Mouse (Mus musculus): ENCODE measurements at regions not wholly inside any gene's neighbourhood (a gene's known extent, or its start where the extent isn't known, plus 50 kb on each side); places are given as distances from the start of the nearest gene placed in this dataset.

DNA sequence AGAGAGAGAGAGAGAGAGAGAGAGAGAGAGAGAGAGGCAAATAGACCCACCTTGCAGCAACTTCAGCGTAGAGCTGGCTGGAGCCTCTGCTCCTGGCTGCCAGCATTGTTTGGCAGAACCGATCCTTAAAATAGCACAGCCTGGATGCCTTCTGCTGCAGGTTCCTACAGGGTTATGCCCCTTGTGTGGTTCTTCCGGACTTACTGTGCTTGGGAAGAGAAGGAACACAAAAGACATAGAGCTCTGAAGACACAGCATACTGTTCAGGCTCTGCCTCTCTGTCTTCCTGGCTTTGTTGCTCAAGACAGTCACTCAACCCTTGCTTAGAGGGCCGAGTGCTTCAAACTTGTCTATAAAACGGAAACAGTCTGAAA, 86.2 kb upstream of the Slc25a26 start:
- DNase-seq (ENCODE audit: low spot score in 2 of 2), result no peak

DNA sequence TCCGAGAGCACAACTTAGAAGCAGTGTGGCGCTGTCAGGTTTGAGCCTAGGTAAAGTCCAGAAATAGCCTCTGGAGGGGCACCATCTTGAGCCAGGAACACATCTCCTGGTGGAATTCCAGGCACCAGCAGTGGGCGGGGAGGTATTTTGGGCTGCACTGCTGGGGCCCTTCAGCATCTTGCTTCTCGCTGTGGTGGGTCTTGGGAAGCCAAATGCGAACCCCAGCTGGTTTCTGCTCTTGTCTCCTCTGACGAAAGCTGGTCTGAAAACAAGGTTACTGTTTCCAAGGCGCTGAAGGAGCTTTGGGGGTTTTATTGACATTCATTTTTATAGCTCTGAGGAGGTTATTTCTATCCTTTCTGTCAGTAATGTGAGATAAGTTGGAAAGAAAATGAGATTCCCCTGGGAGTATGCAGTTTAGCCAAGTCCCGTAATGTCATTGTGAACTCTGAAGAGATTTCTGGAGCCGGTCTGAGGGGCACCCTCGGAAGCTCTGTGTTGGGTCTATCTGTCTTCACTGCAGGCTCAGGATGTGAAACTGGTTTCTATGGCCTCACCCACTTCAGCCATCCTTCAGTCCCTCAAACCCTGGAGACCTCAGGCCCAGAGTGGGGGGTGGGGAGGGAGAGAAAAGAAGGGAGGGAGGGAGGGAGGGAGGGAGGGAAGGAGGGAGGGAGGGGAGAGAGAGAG, 86.7 kb upstream of the Slc25a26 start:
- DNase-seq (ENCODE audit: low spot score in 2 of 2), result peak; percentile 31 to 34

DNA sequence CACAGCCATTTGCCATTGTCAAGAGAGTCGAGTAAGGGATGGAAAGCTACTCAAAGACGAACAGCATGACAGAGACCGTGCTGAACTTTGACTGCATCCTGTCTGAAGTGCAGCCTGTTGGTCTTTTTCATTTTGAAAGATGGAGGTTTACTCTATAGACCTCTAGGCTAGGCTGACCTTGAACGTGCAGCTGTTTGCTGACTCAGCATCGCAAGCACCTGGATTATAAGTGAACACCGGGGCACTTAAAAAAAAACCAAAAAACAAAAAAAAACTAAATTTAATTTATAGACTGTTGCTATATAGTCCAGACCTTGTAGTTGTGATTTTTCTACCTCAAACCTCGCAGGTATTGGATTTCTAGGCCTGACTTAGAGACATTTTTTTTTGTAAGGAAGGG, 87.8 kb upstream of the Slc25a26 start:
- no peak for DNase-seq (ENCODE audit: low spot score in 2 of 2)

DNA sequence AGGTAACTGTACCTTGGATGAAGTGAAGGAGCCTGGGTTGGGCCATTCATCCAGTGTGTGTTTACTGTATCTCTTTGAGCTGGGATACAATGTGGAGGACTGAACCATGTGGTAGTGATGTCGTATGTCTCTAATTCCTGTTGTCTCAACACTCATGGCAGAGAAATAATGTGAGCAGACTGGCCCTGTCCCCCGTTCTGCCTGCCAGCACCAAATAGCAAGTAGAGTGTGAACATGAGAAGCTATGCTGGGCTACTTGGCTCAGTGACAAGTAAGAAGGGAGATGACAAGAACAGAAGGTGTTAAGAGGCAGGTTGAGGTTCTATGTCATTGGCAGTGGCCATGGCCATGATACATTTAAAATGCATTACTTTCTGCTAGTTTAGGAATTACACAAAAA, 89.7 kb upstream of the Slc25a26 start:
- DNase-seq (ENCODE audit: low spot score in 2 of 2), result no peak

DNA sequence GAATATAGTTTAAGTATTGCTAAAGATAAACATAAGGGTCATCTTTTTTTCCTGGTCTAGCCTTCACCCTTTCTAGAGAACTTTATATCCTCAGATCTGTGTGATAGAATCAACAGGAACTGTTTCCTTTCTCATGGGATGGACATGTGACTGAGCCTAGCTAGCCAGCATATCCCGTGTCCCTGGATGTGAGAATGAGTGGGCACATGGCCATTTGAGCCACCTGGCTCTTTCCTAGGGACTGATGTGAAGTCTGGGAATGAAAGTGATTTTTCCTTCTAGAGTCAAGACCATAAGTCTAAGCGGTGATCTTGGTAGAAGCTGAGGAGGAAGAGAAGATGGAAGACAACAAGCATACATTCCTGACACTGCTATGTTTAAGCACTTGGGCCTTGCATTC, 91.1 kb upstream of the Slc25a26 start:
- DNase-seq (ENCODE audit: low spot score in 2 of 2), result no peak

DNA sequence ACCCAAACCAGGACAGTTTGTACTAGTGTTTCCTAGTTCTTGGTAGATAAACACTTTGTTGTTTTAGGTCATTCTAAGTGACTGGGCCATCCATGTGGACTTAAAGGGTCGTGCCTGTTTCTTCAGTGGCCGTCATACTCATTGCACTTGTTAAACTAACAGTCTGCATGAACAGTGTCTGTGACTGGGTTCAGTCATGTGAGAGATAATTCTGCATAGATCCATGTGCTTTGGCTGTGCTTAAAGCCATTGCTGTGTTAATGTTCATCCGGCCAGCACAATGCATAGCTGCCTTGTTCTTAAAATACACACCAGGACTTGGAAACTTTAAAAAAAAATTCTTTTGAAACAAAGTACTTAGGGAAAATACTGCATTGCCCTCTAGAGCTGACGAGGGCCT, 92.4 kb upstream of the Slc25a26 start:
- DNase-seq (ENCODE audit: low spot score in 2 of 2), result no peak

DNA sequence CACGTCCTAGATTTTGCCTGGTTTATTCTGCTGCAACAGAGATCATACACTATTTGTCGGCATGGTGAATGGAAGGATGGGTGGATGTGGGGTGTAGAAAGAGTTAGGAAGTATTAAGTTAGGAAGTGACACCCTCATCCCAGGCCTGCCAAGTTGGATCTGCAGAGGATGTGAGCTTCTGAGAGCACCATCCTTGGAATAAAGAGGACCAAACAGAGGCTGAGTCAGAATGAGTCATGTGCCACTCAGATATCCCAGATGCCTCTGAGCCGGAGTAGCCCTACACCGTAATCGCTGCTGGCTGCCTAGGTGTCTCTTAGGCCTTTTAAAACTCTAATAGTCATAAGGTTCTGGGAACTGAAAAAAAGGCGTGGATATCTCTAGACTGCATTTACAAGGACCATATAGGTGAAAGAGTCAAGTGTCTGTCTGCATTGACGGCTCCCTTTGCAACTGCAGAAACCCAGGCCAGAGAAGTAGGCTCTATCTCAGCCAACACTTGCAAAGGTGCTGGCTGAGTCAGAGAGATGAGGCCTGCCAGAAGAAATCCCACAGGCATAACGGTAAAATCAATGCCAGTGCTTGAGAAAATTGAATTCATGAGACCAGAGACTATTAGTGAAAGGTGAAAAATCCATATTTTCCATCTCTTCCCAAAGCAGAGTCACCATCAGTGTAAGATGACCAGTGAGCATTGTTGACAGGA, 94.6 kb upstream of the Slc25a26 start:
- peak; percentile 41 to 60 for DNase-seq (ENCODE audit: low spot score in 2 of 2)

DNA sequence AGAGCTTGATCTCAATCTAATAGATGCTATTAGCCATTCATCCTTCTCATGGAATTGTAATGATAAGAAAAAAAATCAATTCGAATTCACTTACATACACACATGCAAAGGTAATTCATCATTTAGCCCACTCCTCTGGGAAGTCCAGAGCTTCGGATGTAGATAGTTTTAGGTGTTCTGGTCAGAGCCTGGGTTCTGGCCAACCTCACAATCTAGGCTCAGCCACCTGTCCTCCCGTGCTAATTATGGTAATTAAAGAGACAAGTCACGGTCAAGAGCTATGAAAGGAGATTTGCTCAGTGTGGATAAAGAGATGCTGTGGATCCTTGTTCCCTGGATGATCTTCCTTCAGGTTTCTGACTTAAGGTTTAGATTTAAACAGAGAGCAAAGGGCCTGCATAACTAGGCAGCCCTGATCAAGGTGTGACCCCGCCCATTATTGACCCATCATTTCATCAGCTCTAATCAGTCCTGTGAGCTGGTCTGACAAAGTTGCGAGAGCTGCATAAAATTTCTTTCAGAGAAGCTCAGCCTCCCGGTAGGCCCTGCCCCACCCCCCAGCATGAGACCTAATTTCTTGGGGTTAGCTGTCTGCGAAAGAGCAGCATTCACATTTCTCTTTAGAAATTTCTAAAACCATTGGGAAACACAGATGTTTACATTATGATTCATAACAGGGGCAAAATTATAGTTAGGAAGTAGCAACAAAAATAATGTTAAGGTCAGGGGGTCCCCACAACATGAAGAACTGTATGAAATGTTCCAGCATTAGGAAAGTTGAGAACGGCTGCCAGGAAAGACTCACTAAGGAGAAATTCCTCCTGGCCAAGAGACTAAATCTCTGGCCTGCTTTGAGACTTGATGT, 98.3 kb upstream of the Slc25a26 start:
- DNase-seq (ENCODE audit: low spot score in 2 of 2), result no peak

DNA sequence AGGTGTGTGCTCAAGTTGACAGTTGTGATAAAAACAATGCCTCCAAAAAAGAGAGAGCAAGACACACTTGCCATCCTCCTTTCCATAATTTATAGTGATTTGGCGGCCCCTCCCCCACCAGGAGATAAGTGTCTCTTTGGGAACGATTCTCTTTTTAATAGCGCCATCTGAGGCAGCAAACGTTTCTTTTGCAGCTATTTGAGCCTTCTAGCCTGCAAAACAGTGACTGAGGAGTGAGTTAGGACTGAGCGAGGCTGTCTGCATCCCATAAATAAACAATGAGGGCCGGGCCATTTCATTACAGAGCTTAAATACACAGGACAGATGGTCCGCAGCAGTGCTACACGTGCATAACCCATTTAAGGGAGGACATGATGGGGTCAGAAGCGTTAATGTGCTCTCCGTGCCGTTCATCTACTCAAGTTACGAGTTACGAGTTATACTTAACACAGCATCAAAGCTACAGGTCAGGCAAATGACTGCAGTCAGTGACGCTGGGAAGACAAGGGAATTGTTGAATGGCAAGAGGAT, 99.0 kb upstream of the Slc25a26 start:
- peak; percentile 56 to 57 for DNase-seq (ENCODE audit: low spot score in 2 of 2)

DNA sequence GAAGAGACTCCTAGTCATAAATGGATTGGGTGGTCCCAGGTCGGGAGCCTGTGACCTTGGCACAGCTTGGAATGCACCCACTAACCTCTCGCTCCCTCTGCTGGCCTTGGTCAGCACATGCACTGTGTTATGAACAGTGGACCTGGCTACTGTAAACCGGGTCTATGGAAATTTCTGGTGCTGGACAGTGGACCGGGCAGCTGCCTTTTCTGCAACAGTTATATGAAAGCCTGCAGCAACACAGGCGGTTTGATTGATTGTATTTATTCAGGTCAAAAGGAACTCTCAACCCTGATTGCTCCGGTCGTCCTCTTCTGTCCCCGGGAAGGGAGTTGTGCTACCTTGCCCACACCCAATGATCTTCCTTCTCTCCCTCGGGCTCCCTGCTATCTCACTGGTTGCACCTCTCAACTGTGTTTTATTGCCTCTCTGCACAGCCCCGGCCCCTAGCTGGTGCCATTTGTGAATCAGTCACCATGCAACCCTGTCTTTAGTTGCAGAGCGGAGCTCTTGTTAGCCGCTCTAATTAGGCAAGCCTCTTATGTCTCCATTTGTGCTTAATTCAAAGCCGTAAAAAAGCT, 99.6 kb upstream of the Slc25a26 start:
- peak in 1 of 2 experiments; percentile 29 for DNase-seq (ENCODE audit: low spot score in 2 of 2)

DNA sequence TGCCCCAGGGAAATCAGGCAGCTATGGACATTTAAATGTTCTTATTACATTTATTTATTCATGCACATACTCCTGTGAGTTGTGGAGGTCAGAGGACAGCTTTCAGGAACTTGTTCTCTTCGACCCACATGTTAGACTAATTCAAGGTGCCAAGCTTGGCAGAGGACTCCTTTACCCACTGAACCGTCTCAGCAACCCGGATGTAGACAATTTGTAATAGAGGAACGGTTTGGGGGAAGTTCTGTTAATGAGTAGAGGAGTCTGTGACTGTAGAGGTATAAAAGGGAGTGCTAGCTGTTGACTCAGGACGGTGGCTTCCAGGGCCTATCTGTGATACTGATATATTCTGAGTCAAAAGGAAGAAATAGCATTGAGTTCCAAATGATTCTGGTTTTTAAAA, 107.4 kb upstream of the Magi1 start:
- DNase-seq (ENCODE audit: low spot score in 2 of 2), result no peak

DNA sequence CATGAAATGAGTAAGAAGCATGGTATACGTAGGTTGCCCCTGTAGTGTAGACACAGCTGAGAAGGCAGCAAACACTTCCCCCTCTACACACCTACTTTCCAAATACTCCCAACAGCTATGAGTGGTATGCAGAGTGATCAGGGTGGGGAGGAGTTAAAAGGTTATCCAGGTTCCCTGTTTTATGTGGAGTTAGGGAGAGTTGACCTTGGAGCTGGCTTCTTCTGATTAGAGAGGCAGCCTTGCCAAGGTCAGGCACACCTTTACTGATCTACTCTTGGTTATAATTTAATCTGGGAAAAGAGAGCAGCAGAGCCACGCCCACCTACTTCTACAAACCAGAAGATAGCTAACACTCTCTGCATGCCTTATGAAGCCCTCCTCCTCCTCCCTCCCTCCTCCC, 106.7 kb upstream of the Magi1 start:
- DNase-seq (ENCODE audit: low spot score in 2 of 2), result no peak

DNA sequence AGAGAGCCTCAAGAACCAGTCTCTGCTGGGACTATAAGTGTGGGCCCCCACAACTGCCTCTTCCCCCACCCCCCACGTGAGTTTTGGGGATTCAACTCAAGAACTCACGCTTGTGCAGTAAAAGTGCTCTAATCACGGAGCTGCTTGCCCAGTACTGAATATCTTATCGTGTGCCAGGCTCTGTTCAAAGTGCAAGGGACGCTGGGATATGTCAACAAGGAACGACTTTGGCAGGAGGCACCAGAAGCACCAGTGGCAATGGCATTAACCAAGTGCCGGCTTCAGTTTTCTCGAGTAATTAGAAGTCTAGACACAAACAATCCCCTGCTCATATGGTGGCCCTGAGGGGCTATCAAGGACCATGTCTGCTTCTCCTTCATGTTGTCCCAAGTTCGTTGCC, 106.0 kb upstream of the Magi1 start:
- no peak for DNase-seq (ENCODE audit: low spot score in 2 of 2)

DNA sequence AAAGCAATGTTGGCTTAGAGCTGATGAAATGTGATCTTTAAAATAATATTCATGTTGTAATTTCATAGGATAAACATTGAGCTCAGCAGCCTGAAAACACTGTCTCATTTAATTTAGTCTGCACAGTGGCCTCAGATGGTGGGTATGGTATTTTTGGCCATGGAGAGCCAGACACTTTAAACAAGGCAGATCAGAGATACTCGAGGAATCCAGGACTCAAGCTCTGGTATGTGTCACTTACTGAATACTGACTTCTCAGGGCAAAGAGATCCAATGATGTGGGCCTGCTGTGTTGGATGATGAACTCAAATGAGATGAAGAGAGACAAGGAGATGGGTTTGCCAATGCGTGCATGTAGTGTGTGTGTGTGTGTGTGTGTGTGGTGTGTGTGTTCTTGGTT, 103.9 kb upstream of the Magi1 start:
- no peak for DNase-seq (ENCODE audit: low spot score in 2 of 2)

DNA sequence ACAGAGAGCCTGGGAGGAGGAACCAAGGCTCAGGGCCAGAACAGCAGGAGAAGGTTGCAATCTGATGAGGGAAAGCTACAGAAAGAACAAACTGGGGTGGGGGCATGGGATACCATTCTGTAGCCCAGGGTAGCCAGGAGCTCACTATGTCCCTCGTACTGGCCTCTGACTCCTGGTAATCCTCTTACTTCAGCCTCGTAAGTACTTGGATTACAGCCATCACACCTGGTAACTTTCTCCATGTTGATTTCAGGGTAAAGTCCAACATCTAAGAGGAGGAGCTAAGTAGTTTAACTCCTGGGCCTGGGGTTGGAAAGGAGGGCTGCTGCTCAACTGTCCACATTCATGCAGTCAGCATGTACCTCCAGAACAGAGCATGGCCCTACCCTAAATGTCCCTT, 101.8 kb upstream of the Magi1 start:
- no peak for DNase-seq (ENCODE audit: low spot score in 2 of 2)

DNA sequence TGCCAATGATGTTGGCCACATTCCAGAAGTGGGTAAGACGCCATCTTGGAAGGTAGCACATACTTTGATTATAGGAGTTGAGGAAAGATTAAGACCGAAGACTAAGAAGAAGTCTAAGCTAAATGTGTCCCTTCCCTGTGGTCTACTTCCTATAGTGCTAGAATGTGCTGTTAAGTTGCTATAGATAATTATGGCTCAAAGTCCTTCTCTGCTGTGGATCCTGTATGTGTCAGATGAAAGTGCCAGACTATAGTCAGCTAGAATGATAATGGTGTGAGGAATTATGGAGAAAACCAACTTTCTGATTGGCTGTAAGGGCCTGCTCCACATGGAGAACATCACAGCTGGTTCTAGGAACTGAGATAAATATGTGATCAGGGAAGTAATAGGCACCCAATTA, 86.3 kb upstream of the Magi1 start:
- no peak for DNase-seq (ENCODE audit: low spot score in 2 of 2)

DNA sequence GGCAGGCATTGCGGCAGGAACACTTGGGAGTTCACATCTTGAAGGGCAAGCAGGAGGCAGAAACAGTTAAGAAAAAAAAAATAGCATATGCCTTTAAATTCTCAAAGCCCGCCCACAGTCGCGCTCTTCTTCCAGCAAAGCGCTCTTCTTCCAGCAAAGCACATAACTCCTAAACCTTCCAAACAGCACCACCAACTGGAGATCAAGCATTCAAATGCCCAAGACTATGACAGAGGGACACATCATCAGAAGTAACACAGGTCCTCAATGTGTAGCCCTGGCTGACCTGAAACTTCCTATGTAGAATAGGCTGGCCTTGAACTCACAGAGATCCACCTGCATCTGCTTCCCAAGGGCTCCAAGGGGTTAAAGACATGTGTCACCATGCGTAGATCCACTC, 80.2 kb upstream of the Magi1 start:
- DNase-seq (ENCODE audit: low spot score in 2 of 2), result peak; percentile 2 to 12

DNA sequence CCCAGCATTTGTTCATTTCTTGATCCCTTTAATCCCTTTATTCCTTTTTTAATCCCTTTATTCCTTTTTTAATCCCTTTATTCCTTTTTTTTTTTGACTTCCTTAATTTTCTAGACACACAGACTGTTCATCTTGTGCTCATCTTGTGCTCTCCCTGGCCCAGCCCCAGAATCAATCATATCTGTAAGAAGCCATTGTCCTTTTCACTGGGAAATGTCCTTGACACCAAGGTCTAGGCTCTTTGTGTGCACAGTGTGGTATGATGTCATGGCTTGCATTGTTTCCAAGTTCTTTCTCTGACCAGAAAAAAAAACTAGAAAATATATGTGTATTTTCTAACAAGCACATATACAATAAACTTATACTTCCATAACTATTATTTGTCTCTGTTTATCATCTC, 78.9 kb upstream of the Magi1 start:
- DNase-seq (ENCODE audit: low spot score in 2 of 2), result no peak

DNA sequence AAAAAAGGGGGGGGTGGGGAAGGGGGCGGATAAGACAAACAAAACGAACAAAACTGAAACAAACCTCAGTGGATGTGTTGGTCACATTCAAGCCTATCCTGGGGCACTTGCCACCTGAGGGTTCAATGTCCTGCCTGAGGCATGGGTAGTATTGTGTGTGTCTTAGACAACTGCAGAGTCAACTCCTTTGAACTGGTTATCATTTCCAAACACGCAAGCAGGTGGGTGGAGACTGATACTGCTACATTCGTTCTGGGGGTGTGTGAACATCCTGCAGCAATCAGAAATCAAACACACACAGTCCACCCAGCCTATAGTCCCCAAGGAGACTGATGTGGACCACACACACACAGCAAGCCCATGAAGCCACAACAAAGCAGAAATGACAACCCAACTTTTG, 73.9 kb upstream of the Magi1 start:
- no peak for DNase-seq (ENCODE audit: low spot score in 2 of 2)

DNA sequence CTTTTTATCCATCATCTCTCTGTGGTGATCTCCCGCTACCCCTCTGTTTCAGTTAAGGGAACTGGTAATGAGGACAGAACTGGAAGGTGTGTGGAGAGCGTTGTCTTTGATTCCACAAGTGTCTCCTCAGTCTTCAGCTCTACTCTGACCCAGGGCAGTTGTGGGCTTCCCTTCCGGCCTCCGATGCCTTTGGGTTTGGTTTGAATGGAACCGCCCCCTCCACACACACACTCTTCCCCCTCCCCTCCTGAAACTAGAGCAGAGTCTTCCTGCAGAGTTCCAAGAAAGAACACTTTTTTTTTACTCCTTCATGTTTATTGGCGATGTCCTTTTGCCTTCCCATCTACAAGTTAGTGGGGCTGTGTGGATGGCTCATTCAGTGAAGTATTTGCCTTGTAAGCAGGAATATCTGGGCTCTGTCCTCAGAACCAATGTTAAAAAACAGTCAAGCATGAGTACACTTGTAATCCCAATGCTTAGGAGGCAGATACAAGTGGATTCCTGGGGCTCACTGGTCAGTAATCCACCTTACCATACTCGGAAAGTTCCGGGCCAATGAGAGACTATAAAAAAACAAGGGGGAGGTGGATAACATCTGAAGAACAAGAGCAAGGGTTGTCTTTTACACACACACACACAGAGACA, 70.9 kb upstream of the Magi1 start:
- no peak for DNase-seq (ENCODE audit: low spot score in 2 of 2)

DNA sequence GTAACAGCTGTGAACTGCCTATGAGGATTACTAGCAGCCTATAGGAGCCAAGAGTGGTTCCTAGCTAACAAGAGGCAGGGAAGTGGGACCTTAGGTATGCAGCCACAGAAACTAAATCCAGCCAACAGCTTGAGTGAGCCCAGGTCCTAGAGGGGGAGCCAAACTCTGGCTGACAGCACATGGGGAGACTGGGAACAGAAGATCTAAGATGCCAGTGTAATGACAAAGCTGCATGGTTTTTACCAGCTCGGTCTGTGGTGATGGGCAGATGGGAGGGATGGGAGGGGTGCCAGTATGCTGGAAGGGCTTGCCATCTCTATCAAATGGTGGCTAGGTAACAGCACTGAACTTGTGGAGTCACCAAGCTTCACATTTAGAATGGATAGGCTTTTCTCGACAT, 60.6 kb upstream of the Magi1 start:
- no peak for DNase-seq (ENCODE audit: low spot score in 2 of 2)

DNA sequence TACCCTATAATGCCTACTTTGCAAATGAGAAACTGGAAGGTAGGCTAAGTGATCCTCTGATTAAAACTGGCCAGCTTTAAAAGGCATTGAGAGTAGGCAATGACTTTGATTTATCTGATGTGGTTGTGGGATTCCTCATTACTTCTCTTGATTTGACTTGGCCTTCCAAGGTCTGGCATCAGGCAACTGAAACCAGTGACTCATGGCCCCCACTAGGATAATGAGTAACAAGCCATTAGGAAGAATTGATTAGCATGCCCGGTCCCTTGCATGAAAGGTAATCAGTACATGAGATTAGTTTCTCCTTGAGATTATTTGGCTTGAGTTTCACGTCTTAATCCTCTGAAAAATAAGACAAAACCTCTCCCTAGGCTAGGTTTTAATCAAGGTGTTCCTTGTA, 56.8 kb upstream of the Magi1 start:
- DNase-seq (ENCODE audit: low spot score in 2 of 2), result no peak
